Mouse (Mus musculus): ENCODE data around the gene Strbp.

Strbp gene

GRCm38 (mm10) chr2:37442611-37443591 is 260.8 kb downstream of the Strbp start, which contains the start of the genes Zbtb26, Zbtb6 and Rabgap1:
Zbtb26 (minus strand) TSS chr2:37443135.
Zbtb6 (minus strand) TSS chr2:37443171.
Rabgap1 (plus strand) TSS chr2:37443279.
- in situ Hi-C loops (cut with MboI, MseI), result no loop called here

Data from regulatory T cell (primary cell).